Mouse (Mus musculus) cortical plate, adult 2 months (tissue): ENCODE measurements around the gene 4930524B15Rik.

Experiments
- CTCF ChIP-seq: fragments of 200-500 bp; IDR thresholded peaks from 2 replicates; pipeline ENCODE4 v1.5.1; 2011; ENCODE audit warnings: mild to moderate bottlenecking, control low read depth, low read length; ENCODE audit not compliant: insufficient read depth; ENCODE audit errors: extremely low read depth
- POLR2A ChIP-seq: fragments of 200-500 bp; IDR thresholded peaks from 2 replicates; pipeline ENCODE4 v1.6.1; 2011; ENCODE audit warnings: mild to moderate bottlenecking, low read length, control low read depth; ENCODE audit not compliant: insufficient read depth; ENCODE audit errors: extremely low read depth

DNA sequence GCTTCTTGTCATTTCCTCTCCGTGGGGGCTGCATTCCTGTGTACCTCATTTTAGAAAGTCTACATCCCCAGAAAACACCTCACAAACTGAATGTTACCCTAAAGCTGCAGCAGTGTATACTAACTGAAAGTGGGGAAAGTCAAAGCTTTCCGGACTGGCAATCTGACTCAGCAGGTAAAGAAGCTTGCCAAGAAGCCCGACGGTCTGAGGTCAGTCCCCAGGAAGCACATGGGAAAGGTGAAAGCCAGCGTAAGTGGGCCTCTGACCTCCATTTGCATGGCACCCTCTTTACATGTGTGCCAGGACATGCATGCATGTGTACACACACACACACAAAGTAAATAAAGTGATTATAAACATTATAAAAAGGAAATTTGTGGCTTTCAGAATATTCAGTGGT is 10.3 kb downstream of the 4930524B15Rik start:
- TF ChIP-seq CTCF = no peak
- TF ChIP-seq POLR2A = no peak
